In the genomic region with DNA sequence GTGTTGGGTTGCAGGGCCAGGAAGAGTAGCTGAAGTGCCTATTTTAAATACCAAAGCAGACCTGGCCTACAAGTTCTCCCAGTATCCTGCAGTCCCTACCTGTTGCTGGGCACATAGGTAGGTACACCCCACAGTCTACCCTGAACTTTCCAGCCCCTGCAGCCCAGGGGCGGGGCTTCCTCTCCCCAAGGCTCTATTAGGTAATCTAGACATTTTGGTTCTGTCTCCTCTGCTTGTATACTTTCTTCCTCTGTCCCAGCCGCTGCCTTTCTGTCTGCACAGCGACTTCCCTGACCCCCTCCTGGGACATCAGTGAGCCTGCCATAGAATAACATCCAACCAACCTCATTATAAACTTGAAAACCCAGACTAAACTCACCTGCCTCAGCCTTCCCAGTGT, we compare ENCODE assay signal across 26 mouse cellular contexts. TPM values are rescaled to one million over a fixed set of nuclear protein-coding genes. Genes with fewer than 3 reads are reported as not detected.
DNase-seq lines count a peak whose midpoint lies in the region; ATAC-seq lines count a peak whose summit lies in the region.
"Had no signal": no experiment of that assay in that cellular context is flagged by ENCODE, and none has a peak within 500 bp of the region (broad histone marks: within the 10 kb centered on the region; RNA-seq: fewer than 3 reads in every experiment).

No protein-coding gene starts in this region.

- no peak for ATAC-seq in limb, embryonic 12.5 days (ENCODE audit: insufficient number of reproducible peaks, insufficient read depth, low FRiP score, low TSS enrichment, low read depth)
- 0 out of 2 replicates have a peak, but pooled peaks have one; percentile 5 for ATAC-seq in midbrain, embryonic 12.5 days (ENCODE audit: low FRiP score, low read depth)
- ATAC-seq in midbrain, embryonic 15.5 days (replicated peaks) = no peak
- ATAC-seq in kidney, embryonic 15.5 days (replicated peaks; ENCODE audit: low FRiP score) = no peak
- ATAC-seq: activated CD4-positive, CD25-positive, alpha-beta regulatory T cell, adult 4 months; forebrain, embryonic 16.5 days; intestine, postnatal 0 days; midbrain, embryonic 13.5 days had no signal

- peaks cover 15% of the 10 kb centered on the region for H3K4me1 ChIP-seq in limb, embryonic 12.5 days (replicated peaks)
- peaks cover 15% of the 10 kb centered on the region for H3K4me1 ChIP-seq in limb, embryonic 10.5 days
- H3K4me1 ChIP-seq in midbrain, embryonic 12.5 days = no peaks in the 10 kb centered on the region
- H3K4me1 ChIP-seq in midbrain, embryonic 15.5 days = no peaks in the 10 kb centered on the region
- H3K4me1 ChIP-seq in kidney, embryonic 15.5 days = peaks cover 51% of the 10 kb centered on the region
- H3K4me1 ChIP-seq: midbrain, embryonic 13.5 days had no signal

- H3K36me3 ChIP-seq in limb, embryonic 12.5 days = peaks cover 70% of the 10 kb centered on the region
- H3K36me3 ChIP-seq in limb, embryonic 10.5 days = peaks cover 81% of the 10 kb centered on the region
- H3K36me3 ChIP-seq in midbrain, embryonic 12.5 days = peaks cover 65% of the 10 kb centered on the region
- peaks cover 16% of the 10 kb centered on the region for H3K36me3 ChIP-seq in midbrain, embryonic 15.5 days (replicated peaks)
- peaks cover 59% of the 10 kb centered on the region for H3K36me3 ChIP-seq in kidney, embryonic 15.5 days

- H3K4me3 ChIP-seq in limb, embryonic 12.5 days (replicated peaks) = no peak overlapping the region
- no peak overlapping the region for H3K4me3 ChIP-seq in limb, embryonic 10.5 days
- no peak overlapping the region for H3K4me3 ChIP-seq in midbrain, embryonic 12.5 days
- no peak overlapping the region for H3K4me3 ChIP-seq in midbrain, embryonic 15.5 days
- H3K4me3 ChIP-seq in kidney, embryonic 15.5 days (replicated peaks) = no peak overlapping the region
- H3K4me3 ChIP-seq: embryonic facial prominence, embryonic 13.5 days; erythroblast, embryonic 14.5 days; gastrocnemius, adult 2 months; heart, embryonic 12.5 days; liver, embryonic 15.5 days; megakaryocyte, embryonic 14.5 days; midbrain, embryonic 13.5 days had no signal

- no peaks in the 10 kb centered on the region for H3K27me3 ChIP-seq in limb, embryonic 12.5 days
- no peaks in the 10 kb centered on the region for H3K27me3 ChIP-seq in limb, embryonic 10.5 days (ENCODE audit: low read depth, poor library complexity, severe bottlenecking)
- no peaks in the 10 kb centered on the region for H3K27me3 ChIP-seq in midbrain, embryonic 12.5 days
- no peaks in the 10 kb centered on the region for H3K27me3 ChIP-seq in midbrain, embryonic 15.5 days (replicated peaks)
- H3K27me3 ChIP-seq in kidney, embryonic 15.5 days = no peaks in the 10 kb centered on the region
- H3K27me3 ChIP-seq: embryonic facial prominence, embryonic 13.5 days; heart, embryonic 12.5 days; liver, embryonic 15.5 days; megakaryocyte, embryonic 14.5 days; midbrain, embryonic 13.5 days had no signal

- H3K27ac ChIP-seq in limb, embryonic 12.5 days = peak overlapping the region; percentile 56; the same call in 1 of the 2 replicates
- H3K27ac ChIP-seq in limb, embryonic 10.5 days = no peak overlapping the region
- H3K27ac ChIP-seq in midbrain, embryonic 12.5 days (replicated peaks) = no peak overlapping the region
- H3K27ac ChIP-seq in midbrain, embryonic 15.5 days = no peak overlapping the region
- H3K27ac ChIP-seq in kidney, embryonic 15.5 days = no peak overlapping the region
- H3K27ac ChIP-seq: hindbrain, embryonic 14.5 days; liver, embryonic 15.5 days; midbrain, embryonic 13.5 days had no signal

- peak; percentile 55 for DNase-seq in cerebellum, adult 9-10 months
- no peak for DNase-seq in cerebellum, postnatal 4 days (ENCODE audit: low spot score in 2 of 2)
- no peak for DNase-seq in limb, embryonic 10.5 days (ENCODE audit: low spot score)
- DNase-seq: adrenal gland, adult 8-10 months; cerebellum, postnatal 25 days; gastrocnemius, adult 2 months; gastrocnemius, postnatal 36 days; heart, adult 18-20 months; kidney, adult 9 months; kidney, postnatal 14 days; left cerebral cortex, postnatal 4 days; lung, postnatal 4 days had no signal

- 64% methylated on average over 3 of the region's 3 CpGs for whole genome bisulfite sequencing in limb, embryonic 12.5 days
- 84% methylated on average over 3 of the region's 3 CpGs for WGBS in limb, embryonic 10.5 days
- WGBS in midbrain, embryonic 12.5 days = 75% methylated on average over 3 of the region's 3 CpGs
- 77% methylated on average over 3 of the region's 3 CpGs for WGBS in midbrain, embryonic 15.5 days
- WGBS in kidney, embryonic 15.5 days = 75% methylated on average over 3 of the region's 3 CpGs

- H3K9me3 ChIP-seq in limb, embryonic 12.5 days = no peaks in the 10 kb centered on the region
- no peaks in the 10 kb centered on the region for H3K9me3 ChIP-seq in limb, embryonic 10.5 days (replicated peaks)
- H3K9me3 ChIP-seq in midbrain, embryonic 12.5 days = no peaks in the 10 kb centered on the region
- no peaks in the 10 kb centered on the region for H3K9me3 ChIP-seq in midbrain, embryonic 15.5 days
- no peaks in the 10 kb centered on the region for H3K9me3 ChIP-seq in kidney, embryonic 15.5 days (replicated peaks)
- H3K9me3 ChIP-seq: embryonic facial prominence, embryonic 13.5 days; heart, embryonic 12.5 days; liver, embryonic 15.5 days; megakaryocyte, embryonic 14.5 days; midbrain, embryonic 13.5 days had no signal

- no peak overlapping the region for H3K4me2 ChIP-seq in limb, embryonic 12.5 days
- H3K4me2 ChIP-seq in midbrain, embryonic 12.5 days (replicated peaks) = no peak overlapping the region
- no peak overlapping the region for H3K4me2 ChIP-seq in midbrain, embryonic 15.5 days
- no peak overlapping the region for H3K4me2 ChIP-seq in kidney, embryonic 15.5 days
- H3K4me2 ChIP-seq: embryonic facial prominence, embryonic 13.5 days; heart, embryonic 12.5 days; hindbrain, embryonic 14.5 days; liver, embryonic 15.5 days; midbrain, embryonic 13.5 days had no signal

- H3K9ac ChIP-seq in limb, embryonic 12.5 days (replicated peaks) = no peak overlapping the region
- no peak overlapping the region for H3K9ac ChIP-seq in midbrain, embryonic 12.5 days (replicated peaks)
- H3K9ac ChIP-seq in midbrain, embryonic 15.5 days = no peak overlapping the region
- H3K9ac ChIP-seq in kidney, embryonic 15.5 days = no peak overlapping the region
- H3K9ac ChIP-seq: embryonic facial prominence, embryonic 13.5 days; heart, embryonic 12.5 days; hindbrain, embryonic 14.5 days; liver, embryonic 15.5 days; midbrain, embryonic 13.5 days had no signal

RNA-seq across cellular contexts. Expression of gene Spc24, which starts 9.7 kb away (rescaled TPM):
- 152 and 161 TPM in 2 replicates for polyA plus RNA-seq in limb, embryonic 12.5 days (2016; fragmentation: Nextera tagmentation; extraction: Ambion mirVana)
- polyA plus RNA-seq in limb, embryonic 10.5 days (2016; fragmentation: Nextera tagmentation; extraction: Ambion mirVana) = 225 and 232 TPM in 2 replicates
- 74.2 and 87.2 TPM in 2 replicates for polyA plus RNA-seq in midbrain, embryonic 12.5 days (2016; fragmentation: Nextera tagmentation; extraction: Ambion mirVana)
- polyA plus RNA-seq in midbrain, embryonic 15.5 days (2015; fragmentation: Nextera tagmentation; extraction: Ambion mirVana) = 15.7 and 17.8 TPM in 2 replicates
- 126 and 135 TPM in 2 replicates for polyA plus RNA-seq in kidney, embryonic 15.5 days (2015; fragmentation: Nextera tagmentation; extraction: Ambion mirVana)

RNA-seq across cellular contexts. Expression of gene Ldlr, which starts 27.1 kb away (rescaled TPM):
- 37.3 and 38.5 TPM in 2 replicates for polyA plus RNA-seq in limb, embryonic 12.5 days (2016; fragmentation: Nextera tagmentation; extraction: Ambion mirVana)
- 55.2 and 57.3 TPM in 2 replicates for polyA plus RNA-seq in limb, embryonic 10.5 days (2016; fragmentation: Nextera tagmentation; extraction: Ambion mirVana)
- polyA plus RNA-seq in midbrain, embryonic 12.5 days (2016; fragmentation: Nextera tagmentation; extraction: Ambion mirVana) = 39.5 and 43.5 TPM in 2 replicates
- polyA plus RNA-seq in midbrain, embryonic 15.5 days (2015; fragmentation: Nextera tagmentation; extraction: Ambion mirVana) = 15.8 and 15.9 TPM in 2 replicates
- 28.9 and 34.9 TPM in 2 replicates for polyA plus RNA-seq in kidney, embryonic 15.5 days (2015; fragmentation: Nextera tagmentation; extraction: Ambion mirVana)

RNA-seq across cellular contexts. Expression of gene Kank2, which starts 48.2 kb away (rescaled TPM):
- polyA plus RNA-seq in limb, embryonic 12.5 days (2016; fragmentation: Nextera tagmentation; extraction: Ambion mirVana) = 19.9 and 22.3 TPM in 2 replicates
- polyA plus RNA-seq in limb, embryonic 10.5 days (2016; fragmentation: Nextera tagmentation; extraction: Ambion mirVana) = 22.7 and 24.2 TPM in 2 replicates
- polyA plus RNA-seq in midbrain, embryonic 12.5 days (2016; fragmentation: Nextera tagmentation; extraction: Ambion mirVana) = 7.7 and 9.9 TPM in 2 replicates
- 5.8 TPM in 2 replicates for polyA plus RNA-seq in midbrain, embryonic 15.5 days (2015; fragmentation: Nextera tagmentation; extraction: Ambion mirVana)
- polyA plus RNA-seq in kidney, embryonic 15.5 days (2015; fragmentation: Nextera tagmentation; extraction: Ambion mirVana) = 18.7 and 23.2 TPM in 2 replicates
- polyA plus RNA-seq: activated CD4-positive, CD25-positive, alpha-beta regulatory T cell, adult 4 months had no signal
